Mouse (Mus musculus) hindbrain, embryonic 15.5 days (tissue): ENCODE results near the gene 4931408C20Rik. TPM values are rescaled to one million over a fixed set of nuclear protein-coding genes. Genes with fewer than 3 reads are reported as not detected.
A peak's percentile ranks its signal among the peaks of the same experiment; 100 is the strongest.

Source experiments
- ATAC-seq: fragments of 200-750 bp; cut with Nextera tagmentation; 2 replicates; pipeline ENCODE4 v1.8.0; 2017; ENCODE audit warnings: low read depth, moderate number of reproducible peaks, moderate TSS enrichment; ENCODE audit not compliant: low FRiP score
- H3K27ac ChIP-seq: fragments of 300-500 bp; sonication (generic); replicated peaks from 2 replicates; pipeline ENCODE4 v1.5.1; 2015; ENCODE audit warnings: mild to moderate bottlenecking, inconsistent platforms
- H3K27me3 ChIP-seq: fragments of 300-500 bp; sonication (generic); 2 replicates; pipeline ENCODE4 v1.6.1; 2015; ENCODE audit warnings: control low read depth, inconsistent platforms
- H3K36me3 ChIP-seq: fragments of 300-500 bp; sonication (generic); 2 replicates; pipeline ENCODE4 v1.6.1; 2015; ENCODE audit warnings: control low read depth, inconsistent platforms
- H3K4me1 ChIP-seq: fragments of 300-500 bp; sonication (generic); replicated peaks from 2 replicates; pipeline ENCODE4 v1.6.1; 2015; ENCODE audit warnings: control low read depth, inconsistent platforms
- H3K4me2 ChIP-seq: fragments of 300-500 bp; sonication (generic); 2 replicates; pipeline ENCODE4 v1.6.1; 2015; ENCODE audit warnings: moderate library complexity, mild to moderate bottlenecking, inconsistent platforms
- H3K4me3 ChIP-seq: fragments of 300-500 bp; sonication (generic); 2 replicates; pipeline ENCODE4 v1.5.1; 2015; ENCODE audit warnings: mild to moderate bottlenecking, inconsistent platforms
- H3K9ac ChIP-seq: fragments of 300-500 bp; sonication (generic); 2 replicates; pipeline ENCODE4 v1.6.1; 2015; ENCODE audit warnings: inconsistent platforms
- H3K9me3 ChIP-seq: fragments of 300-500 bp; sonication (generic); 2 replicates; pipeline ENCODE4 v1.6.1; 2016; ENCODE audit warnings: control low read depth, inconsistent platforms
- WGBS: fragments of 180-500 bp; shearing (Covaris S2); methylation state at CpG from one replicate; pipeline ENCODE4 v1.1.7; 2015; 5-methylcytosine and 5-hydroxymethylcytosine counted together
- polyA plus RNA-seq: library from polyadenylated mRNA; unstranded; fragments of >200 nt; fragmentation: Nextera tagmentation; extraction: Ambion mirVana; gene quantifications from 2 replicates; pipeline ENCODE4 v1.2.1, GENCODE M21; 2015

Gene 4931408C20Rik
- polyA plus RNA-seq = not detected in 2 replicates

DNA sequence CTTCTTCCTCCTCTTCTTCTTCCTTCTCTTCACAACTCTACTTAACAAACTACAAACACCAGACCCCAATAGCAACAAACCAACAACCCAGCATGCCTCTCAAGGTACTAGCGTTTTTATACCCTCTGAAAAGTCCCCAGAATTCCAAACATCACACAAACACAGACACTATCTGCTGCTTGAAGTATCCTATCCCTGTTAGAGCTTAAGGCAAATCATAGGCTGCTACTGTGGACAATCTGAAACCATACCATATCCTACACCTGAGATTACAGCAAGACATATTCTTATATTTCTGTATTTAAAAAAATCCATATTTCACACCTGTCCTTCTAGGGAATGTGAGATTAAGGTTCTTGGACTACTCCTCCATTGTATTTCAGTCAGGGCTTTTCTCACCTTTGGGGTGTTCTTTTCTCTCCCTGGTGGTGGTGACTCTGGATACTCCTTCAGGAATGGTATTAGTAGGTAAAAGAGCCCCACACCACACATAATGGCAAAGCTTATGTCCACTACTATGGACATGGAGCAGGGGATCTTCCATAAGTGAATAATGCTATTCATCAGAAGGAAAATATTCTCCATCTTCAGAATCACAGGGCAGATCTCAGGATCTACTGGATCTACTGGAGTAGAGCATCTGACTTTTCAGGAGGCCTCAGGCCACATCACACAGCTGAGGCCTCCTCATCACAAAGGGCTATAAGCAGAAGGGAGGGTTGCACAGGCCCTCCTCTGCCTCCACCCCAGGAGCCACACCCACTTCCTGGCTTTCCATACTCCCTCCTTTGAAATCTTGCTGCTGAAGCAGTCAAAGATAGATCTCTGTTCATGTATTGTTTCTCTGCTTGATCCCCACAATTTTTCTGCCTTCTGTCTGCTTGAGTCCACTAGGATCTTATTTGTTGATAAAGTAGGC lies at the start of gene 4931408C20Rik:
TSS of gene 4931408C20Rik (minus strand) at position 619 of the 919 bp plus-strand sequence.
- 36% methylated on average over 1 of the region's 1 CpGs for WGBS
- Histone ChIP-seq H3K9me3 (no peaks in the 10 kb centered on the region), H3K4me3 (no peak within 1 kb of the TSS), H3K27me3 (no peaks in the 10 kb centered on the region), H3K4me1 (no peaks in the 10 kb centered on the region), H3K27ac (no peak within 1 kb of the TSS), H3K4me2 (no peak within 1 kb of the TSS), H3K9ac (no peak within 1 kb of the TSS), H3K36me3 (no peaks in the 10 kb centered on the region)
- peak; percentile 85 for ATAC-seq

DNA sequence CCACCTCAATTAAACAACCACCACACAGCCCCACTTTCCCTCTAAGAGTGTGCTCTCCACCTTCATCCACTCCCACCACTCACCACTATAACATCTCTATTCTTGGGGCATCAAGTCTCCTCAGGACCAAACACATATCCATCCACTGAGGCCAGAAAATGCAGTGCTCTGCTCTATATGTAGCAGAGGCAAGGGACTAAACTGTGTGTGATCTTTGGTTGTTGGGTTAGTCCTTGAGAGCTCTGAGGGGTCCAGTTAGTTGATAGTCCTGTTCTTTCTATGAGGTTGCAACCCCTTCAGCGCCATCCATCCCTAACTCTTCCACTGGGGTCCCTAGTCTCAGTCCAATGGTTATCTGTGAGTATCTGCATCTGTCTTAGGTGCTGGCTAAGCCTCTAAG lies 666 bp upstream of the 4931408C20Rik start:
- ATAC-seq = peak; percentile 81
- H3K27ac ChIP-seq = no peak overlapping the region
- H3K9ac ChIP-seq = no peak overlapping the region
- no peak overlapping the region for H3K4me2 ChIP-seq
- H3K36me3 ChIP-seq = no peaks in the 10 kb centered on the region
- 75% methylated on average over 1 of the region's 1 CpGs for WGBS
- H3K27me3 ChIP-seq = no peaks in the 10 kb centered on the region
- no peak overlapping the region for H3K4me3 ChIP-seq
- H3K4me1 ChIP-seq = no peaks in the 10 kb centered on the region
- H3K9me3 ChIP-seq = no peaks in the 10 kb centered on the region

DNA sequence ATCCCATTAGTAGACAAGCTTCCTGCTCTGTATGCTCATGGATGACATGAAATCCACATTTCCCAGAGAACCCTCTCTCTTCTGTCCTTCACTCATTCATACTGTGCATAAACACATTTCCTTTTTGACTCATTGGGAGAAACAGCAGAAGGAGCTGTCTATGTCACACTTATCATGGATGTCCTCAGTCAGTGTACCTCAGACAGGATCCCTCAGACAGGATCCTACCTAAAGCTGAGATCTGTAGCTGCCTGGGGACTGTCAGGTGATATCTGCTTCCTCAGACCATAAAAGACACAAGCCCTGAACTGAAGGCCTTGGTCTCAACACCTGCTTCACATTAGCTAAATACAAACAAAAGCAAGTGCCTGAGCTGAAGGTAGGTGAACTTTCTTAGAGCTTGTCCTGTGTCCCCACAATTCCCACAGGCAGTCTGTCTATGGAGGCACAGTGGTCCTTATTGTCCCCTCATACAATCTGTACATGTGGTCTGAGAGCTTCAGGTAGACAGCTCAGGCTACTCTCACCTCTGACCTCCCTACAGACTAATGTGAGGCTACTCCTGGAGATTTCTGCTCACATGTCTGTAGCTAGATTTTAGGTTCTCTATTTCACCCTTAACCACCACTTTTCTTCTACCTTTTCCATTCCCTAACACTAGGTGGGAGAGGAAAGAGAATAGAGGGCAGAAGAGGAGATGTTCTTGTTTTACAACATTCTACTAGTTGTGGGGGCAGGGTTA lies 1.1 kb downstream of the 4931408C20Rik start:
- no peak overlapping the region for H3K4me3 ChIP-seq
- no peaks in the 10 kb centered on the region for H3K9me3 ChIP-seq
- no peak overlapping the region for H3K9ac ChIP-seq
- no peaks in the 10 kb centered on the region for H3K36me3 ChIP-seq
- peak; percentile 56 for ATAC-seq
- no peaks in the 10 kb centered on the region for H3K27me3 ChIP-seq
- no peak overlapping the region for H3K4me2 ChIP-seq
- no peak overlapping the region for H3K27ac ChIP-seq
- H3K4me1 ChIP-seq = no peaks in the 10 kb centered on the region

DNA sequence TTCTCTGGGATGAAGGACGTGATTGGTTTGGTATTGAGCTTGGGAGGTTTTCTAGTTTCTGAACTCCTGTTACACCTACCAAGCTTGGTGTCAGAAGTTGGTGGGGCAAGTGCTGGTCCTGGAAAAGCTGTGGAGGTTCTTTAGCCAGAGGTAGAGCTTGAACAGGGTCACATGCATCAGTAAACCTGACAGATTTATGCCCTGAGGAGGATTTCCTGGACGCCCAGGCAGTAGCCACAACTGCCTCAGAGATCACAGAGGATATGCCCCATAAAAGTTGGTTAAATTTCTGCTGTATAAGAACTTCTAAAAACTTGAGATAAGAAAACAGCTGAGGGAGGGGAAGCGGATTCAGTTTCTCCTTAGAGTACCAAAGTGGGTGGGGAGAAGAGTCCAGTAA lies 1.9 kb downstream of the 4931408C20Rik start:
- H3K4me3 ChIP-seq = no peak overlapping the region
- no peak overlapping the region for H3K27ac ChIP-seq
- H3K27me3 ChIP-seq = no peaks in the 10 kb centered on the region
- H3K4me1 ChIP-seq = no peaks in the 10 kb centered on the region
- 83% methylated on average over 3 of the region's 3 CpGs for WGBS
- H3K36me3 ChIP-seq = no peaks in the 10 kb centered on the region
- no peak for ATAC-seq
- no peak overlapping the region for H3K4me2 ChIP-seq
- H3K9ac ChIP-seq = no peak overlapping the region
- H3K9me3 ChIP-seq = no peaks in the 10 kb centered on the region

DNA sequence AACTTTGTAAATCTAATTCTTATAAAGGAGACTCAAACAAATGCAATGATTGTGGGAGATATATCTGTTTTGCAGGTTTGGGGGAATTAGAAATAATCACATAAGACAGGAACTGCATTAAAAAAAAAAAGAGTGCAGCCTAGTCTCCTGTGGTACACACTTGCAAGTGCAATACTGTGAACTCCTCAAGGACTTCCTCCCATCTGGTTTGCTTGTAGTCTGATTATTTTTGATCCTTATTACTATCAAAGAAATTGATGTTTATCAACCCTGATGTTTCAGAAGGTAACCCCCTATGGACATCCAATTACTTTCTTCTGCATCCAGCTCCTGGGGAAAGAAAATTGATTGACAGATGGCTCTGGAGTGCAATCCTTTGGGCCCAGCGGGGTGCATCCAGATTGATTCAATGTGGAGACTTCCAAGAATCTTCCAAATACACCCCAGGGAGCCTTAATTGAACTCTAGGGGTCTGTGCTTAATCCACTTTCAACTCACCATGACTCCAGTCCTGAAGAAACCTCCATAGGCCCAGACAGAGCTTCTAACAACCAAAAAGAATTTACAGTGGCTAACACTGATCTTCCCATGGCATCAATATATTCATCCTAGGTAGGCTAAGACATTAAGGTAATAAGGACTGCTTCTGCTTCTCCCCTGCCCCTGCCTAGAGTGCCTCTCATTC lies 37.4 kb downstream of the 4931408C20Rik start:
- no peaks in the 10 kb centered on the region for H3K9me3 ChIP-seq
- ATAC-seq = no peak
- H3K9ac ChIP-seq = no peak overlapping the region
- H3K4me2 ChIP-seq = no peak overlapping the region
- no peaks in the 10 kb centered on the region for H3K27me3 ChIP-seq
- no peak overlapping the region for H3K27ac ChIP-seq
- no peaks in the 10 kb centered on the region for H3K36me3 ChIP-seq
- no peaks in the 10 kb centered on the region for H3K4me1 ChIP-seq
- WGBS = 44% methylated on average over 1 of the region's 1 CpGs
- no peak overlapping the region for H3K4me3 ChIP-seq

DNA sequence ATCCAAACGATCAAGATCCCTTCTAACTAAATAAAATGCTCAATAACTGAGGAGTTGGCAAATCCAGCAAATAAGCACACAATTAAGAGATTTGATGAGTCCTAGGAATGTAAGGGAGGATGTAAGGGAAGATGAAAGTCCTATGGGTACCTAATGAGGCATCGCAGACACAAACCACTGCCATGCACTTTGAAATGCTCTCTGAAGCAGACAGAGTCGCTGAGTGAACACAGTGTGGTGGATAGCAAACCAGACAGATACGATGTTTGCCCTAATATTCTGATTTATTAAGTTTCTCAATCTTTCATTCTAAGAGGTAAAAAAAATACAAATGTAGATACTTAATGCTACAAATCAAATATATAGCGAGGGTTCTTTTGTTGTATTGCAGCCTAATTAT lies 51.2 kb downstream of the 4931408C20Rik start:
- no peak overlapping the region for H3K4me3 ChIP-seq
- WGBS = 86% methylated on average over 5 of the region's 5 CpGs

More for the DNA sequence above, 51.2 kb downstream of the 4931408C20Rik start:
- no peak overlapping the region for H3K4me2 ChIP-seq
- H3K27me3 ChIP-seq = no peaks in the 10 kb centered on the region
- H3K4me1 ChIP-seq = no peaks in the 10 kb centered on the region
- H3K9me3 ChIP-seq = no peaks in the 10 kb centered on the region
- H3K27ac ChIP-seq = no peak overlapping the region
- H3K36me3 ChIP-seq = no peaks in the 10 kb centered on the region
- no peak overlapping the region for H3K9ac ChIP-seq
- ATAC-seq = no peak
